Mouse (Mus musculus) midbrain, embryonic 16.5 days (tissue): ENCODE data around the gene Adarb2. TPM values are rescaled to one million over a fixed set of nuclear protein-coding genes. Genes with fewer than 3 reads are reported as not detected.
A peak's percentile ranks its signal among the peaks of the same experiment; 100 is the strongest.

Experiments used
- ATAC-seq: fragments of 200-750 bp; cut with Nextera tagmentation; 2 replicates; pipeline ENCODE4 v1.8.0; 2017; ENCODE audit warnings: moderate TSS enrichment
- H3K27ac ChIP-seq: fragments of 300-500 bp; sonication (generic); 2 replicates; pipeline ENCODE4 v1.5.1; 2014; ENCODE audit warnings: mild to moderate bottlenecking, low read length, mixed read lengths
- H3K27me3 ChIP-seq: fragments of 300-500 bp; sonication (generic); 2 replicates; pipeline ENCODE4 v1.6.1; 2014; ENCODE audit warnings: low read depth, low read length, mixed read lengths; ENCODE audit not compliant: control insufficient read depth, insufficient read depth
- H3K36me3 ChIP-seq: fragments of 300-500 bp; sonication (generic); 2 replicates; pipeline ENCODE4 v1.6.1; 2014; ENCODE audit warnings: mild to moderate bottlenecking, low read length, moderate library complexity, mixed read lengths; ENCODE audit not compliant: control insufficient read depth, insufficient read depth
- H3K4me1 ChIP-seq: fragments of 300-500 bp; sonication (generic); 2 replicates; pipeline ENCODE4 v1.6.1; 2014; ENCODE audit warnings: mild to moderate bottlenecking, low read length, mixed read lengths; ENCODE audit not compliant: control insufficient read depth, insufficient read depth
- H3K4me2 ChIP-seq: fragments of 300-500 bp; sonication (generic); 2 replicates; pipeline ENCODE4 v1.6.1; 2014; ENCODE audit warnings: mild to moderate bottlenecking, low read length, mixed read lengths
- H3K4me3 ChIP-seq: fragments of 300-500 bp; sonication (generic); 2 replicates; pipeline ENCODE4 v1.5.1; 2014; ENCODE audit warnings: low read depth, mild to moderate bottlenecking, low read length, moderate library complexity, mixed read lengths
- H3K9ac ChIP-seq: fragments of 300-500 bp; sonication (generic); 2 replicates; pipeline ENCODE4 v1.6.1; 2014; ENCODE audit warnings: low read depth, low read length, mixed read lengths
- H3K9me3 ChIP-seq: fragments of 300-500 bp; sonication (generic); replicated peaks from 2 replicates; pipeline ENCODE4 v1.6.1; 2014; ENCODE audit warnings: mild to moderate bottlenecking, low read length, mixed read lengths; ENCODE audit not compliant: control insufficient read depth, poor library complexity, severe bottlenecking
- WGBS: fragments of 180-500 bp; shearing (Covaris S2); extraction: QIAGEN DNeasy Blood & Tissue Kit; methylation state at CpG from one replicate; pipeline ENCODE4 v1.1.7; 2014; 5-methylcytosine and 5-hydroxymethylcytosine counted together
- polyA plus RNA-seq: library from polyadenylated mRNA; unstranded; fragments of >200 nt; fragmentation: Nextera tagmentation; extraction: Ambion mirVana; gene quantifications from 2 replicates; pipeline ENCODE4 v1.2.1, GENCODE M21; 2015

Adarb2 gene
- polyA plus RNA-seq, 1 experiment from 2014 or later: 30.2 TPM

DNA sequence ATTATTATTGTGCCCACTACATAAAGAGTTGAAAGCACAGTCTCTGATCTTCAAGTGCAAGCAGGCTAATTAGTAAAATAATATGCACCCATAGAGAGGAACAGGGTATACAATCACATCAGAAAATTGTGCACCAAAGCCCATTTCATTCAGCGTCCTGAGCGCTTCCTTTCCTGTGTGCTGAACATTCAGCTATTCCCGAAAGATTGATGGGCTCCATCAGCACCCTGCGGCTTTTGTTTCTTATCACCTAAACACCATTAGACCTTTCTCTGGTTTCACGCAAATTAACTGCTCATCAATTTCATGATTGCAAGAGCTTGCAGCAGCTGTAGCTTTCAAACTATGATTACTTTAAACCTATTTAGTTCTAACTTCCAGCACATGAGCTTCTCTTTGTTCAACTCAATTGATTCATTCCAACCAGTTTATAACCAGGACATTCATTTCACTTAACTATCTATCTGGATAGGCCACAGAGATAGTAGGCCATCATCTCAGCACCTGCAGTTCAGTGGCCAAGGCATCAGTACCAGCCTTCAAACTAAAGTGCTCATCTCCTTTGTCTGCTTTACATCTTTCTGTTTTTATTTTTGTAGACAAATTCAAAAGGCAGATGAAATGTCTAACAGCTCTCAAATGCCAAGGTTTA, 45.5 kb downstream of the Adarb2 start:
- Histone ChIP-seq H3K9me3 (no peaks in the 10 kb centered on the region), H3K9ac (no peak overlapping the region), H3K27ac (no peak overlapping the region), H3K36me3 (no peaks in the 10 kb centered on the region), H3K4me2 (no peak overlapping the region), H3K4me1 (peaks cover 2% of the 10 kb centered on the region; the same call in 1 of the 2 replicates), H3K4me3 (no peak overlapping the region), H3K27me3 (no peaks in the 10 kb centered on the region)
- ATAC-seq: no peak
- WGBS: 71% methylated on average over 5 of the region's 5 CpGs

DNA sequence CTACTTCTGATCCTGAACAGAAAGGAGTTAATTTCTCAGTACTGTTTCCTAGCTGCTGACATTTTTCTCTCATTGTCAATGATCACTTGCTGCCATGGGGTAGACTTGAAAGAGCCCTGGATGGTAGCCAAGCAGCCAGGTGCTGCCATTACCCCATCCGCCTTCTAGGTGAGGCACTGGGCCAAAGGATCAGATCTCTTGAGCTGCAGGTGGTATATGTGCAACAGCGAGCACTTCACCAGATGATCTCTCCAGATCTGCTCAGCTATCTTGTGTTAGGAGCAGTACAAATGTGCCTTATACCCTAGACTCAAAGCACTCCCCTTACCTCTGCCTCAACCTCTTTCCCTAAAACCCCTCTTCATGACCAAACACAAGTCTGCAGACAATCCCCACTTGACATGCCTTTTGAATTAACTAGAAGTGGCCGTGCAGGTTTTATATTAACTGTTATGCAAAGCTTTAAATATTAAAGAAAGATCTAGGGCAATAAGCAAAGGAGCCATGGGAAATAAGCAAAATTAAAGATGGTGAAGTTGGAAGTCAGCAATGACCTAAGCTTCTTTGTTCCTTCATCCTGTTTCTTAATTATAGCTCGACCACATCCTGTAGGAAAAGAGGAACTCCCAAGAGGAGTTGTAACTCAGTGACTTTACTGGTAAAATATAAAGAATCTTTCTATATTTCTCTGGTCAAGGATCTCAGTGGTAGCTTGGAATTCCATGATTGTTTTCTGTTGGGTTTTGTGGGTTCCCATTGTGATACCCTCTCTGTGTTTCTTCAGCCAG, 69.7 kb downstream of the Adarb2 start:
- ATAC-seq: no peak
- no peak overlapping the region for H3K4me3 ChIP-seq
- no peaks in the 10 kb centered on the region for H3K9me3 ChIP-seq
- WGBS: 72% methylated on average over 4 of the region's 4 CpGs
- H3K27ac ChIP-seq: no peak overlapping the region
- H3K9ac ChIP-seq: no peak overlapping the region
- H3K4me2 ChIP-seq: no peak overlapping the region
- no peaks in the 10 kb centered on the region for H3K36me3 ChIP-seq
- no peaks in the 10 kb centered on the region for H3K4me1 ChIP-seq
- H3K27me3 ChIP-seq: no peaks in the 10 kb centered on the region

DNA sequence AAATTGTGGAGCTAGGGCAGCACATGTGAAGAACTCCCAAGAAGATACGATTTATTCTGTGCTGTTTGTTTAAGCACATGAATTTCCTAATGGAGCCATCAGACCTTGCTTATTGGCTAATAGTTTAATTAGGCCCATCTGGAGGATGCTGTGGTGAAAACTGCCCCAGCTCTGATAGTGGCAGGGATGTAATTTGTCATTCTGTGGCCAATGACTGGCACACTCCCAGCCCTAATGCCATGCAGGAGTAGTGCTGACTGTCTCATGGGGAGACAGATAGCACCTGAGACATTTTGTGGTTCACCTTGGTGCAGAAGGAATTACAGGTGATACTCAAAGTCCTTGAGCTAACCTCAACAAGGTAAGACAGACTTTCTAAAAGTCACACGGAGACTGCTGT, 80.5 kb downstream of the Adarb2 start:
- Histone ChIP-seq H3K9me3 (no peaks in the 10 kb centered on the region), H3K36me3 (no peaks in the 10 kb centered on the region), H3K4me3 (no peak overlapping the region), H3K4me2 (no peak overlapping the region), H3K27me3 (no peaks in the 10 kb centered on the region), H3K27ac (no peak overlapping the region), H3K4me1 (no peaks in the 10 kb centered on the region), H3K9ac (no peak overlapping the region)
- 83% methylated on average over 2 of the region's 2 CpGs for WGBS
- no peak for ATAC-seq

DNA sequence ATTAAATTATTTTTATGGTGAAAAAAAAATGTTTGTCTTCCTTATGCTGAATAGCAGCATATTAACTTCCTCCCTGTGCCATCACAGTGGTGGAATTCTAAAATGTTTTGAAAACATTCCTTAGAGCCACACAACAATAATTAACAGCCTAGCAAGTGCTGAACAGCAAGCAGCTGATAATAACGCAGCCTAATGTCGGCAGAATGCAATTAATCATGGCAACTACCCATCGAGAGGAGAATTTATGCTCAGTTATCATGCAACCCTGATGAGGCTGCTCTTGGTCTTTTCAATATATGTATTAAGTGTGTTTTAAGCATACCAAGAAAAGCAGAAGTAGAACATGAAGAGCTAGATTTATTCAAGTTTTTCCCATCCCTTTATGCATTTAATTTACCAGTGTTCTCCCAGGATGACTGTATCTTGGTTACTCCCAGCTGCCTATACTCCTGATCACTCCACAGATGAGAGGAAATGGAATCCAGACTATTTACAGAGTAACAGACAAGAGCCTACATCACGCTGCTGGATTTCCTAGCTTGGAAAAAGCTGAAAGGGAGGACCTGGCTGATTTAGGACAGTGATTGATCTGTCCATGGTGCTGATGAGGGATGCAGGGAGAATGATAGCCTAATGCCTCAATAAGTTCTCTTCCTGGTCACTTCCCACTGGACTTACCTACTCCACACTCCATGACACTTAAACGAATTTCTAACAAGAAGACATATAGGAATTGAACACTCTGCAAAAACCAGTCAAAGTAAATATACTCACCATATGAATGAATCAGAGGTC, 113.9 kb downstream of the Adarb2 start:
- H3K36me3 ChIP-seq: no peaks in the 10 kb centered on the region
- H3K4me2 ChIP-seq: no peak overlapping the region
- H3K4me3 ChIP-seq: no peak overlapping the region
- no peaks in the 10 kb centered on the region for H3K9me3 ChIP-seq
- no peak overlapping the region for H3K27ac ChIP-seq
- ATAC-seq: no peak
- H3K4me1 ChIP-seq: no peaks in the 10 kb centered on the region
- H3K9ac ChIP-seq: no peak overlapping the region
- no peaks in the 10 kb centered on the region for H3K27me3 ChIP-seq
- WGBS: 59% methylated on average over 5 of the region's 5 CpGs

DNA sequence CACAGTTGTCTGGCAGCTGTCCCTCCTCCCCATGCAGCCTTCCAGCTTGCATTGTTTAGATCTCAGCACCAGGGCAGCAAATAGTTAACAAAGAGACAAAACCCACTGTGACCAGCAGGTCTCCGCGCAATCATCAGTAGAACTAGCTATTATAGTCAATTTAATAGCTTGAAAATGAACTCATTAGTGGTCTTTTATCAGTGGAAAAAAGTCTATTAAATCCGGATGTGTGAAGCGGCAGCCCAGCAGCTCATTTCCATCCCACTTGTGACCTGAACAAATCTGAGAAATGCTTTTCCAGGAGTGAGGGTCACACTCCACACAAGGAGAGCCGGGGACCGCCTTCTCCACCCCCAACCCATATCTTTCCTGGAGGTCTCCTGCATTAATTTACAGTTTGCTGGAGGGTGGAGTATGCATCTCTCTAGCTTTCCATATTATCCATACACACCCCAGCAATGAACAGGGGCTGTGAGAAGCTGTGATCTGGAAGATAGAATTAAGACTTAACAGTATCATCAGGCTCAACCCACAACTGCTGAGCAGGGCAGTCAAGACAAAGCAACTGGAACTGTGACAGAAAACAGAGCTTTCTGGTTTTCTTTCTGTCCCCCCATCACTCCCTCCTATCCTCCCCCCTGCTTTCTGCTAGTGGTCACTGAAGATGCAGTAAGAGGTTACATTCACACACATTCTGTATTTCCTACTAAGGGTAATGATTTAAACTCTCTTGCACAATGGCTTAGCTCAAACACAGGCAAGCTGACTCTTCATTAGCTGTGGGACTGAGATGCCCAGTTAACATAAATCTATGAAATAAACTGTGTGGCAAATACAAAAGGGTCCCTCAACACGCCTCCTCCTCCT, 131.2 kb downstream of the Adarb2 start:
- no peak overlapping the region for H3K4me3 ChIP-seq
- peak overlapping the region; percentile 43; the same call in 1 of the 2 replicates for H3K27ac ChIP-seq
- H3K4me1 ChIP-seq: peaks cover 20% of the 10 kb centered on the region
- H3K9me3 ChIP-seq: no peaks in the 10 kb centered on the region
- WGBS: 11% methylated on average over 7 of the region's 7 CpGs
- no peak overlapping the region for H3K4me2 ChIP-seq
- no peaks in the 10 kb centered on the region for H3K36me3 ChIP-seq
- H3K27me3 ChIP-seq: no peaks in the 10 kb centered on the region
- H3K9ac ChIP-seq: no peak overlapping the region
- peak; percentile 74 for ATAC-seq

DNA sequence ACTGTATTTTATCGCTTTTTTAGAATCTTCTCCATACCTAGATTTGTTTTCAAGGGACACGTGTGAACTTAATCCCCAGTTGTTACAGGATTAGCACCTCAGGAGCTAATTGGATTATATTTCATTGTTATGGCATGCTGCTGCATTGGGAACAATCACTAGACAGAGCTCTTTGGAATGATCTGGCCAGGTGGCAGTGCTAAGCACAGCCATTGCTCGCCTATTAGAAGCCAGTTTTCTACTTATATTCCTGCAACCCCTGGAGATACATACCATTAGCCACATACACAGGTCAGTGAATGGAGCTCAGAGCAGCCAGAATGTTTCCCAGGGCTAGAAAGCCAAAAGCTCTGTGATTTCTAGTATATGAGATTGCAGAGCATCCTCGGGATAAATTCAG, 131.9 kb downstream of the Adarb2 start:
- WGBS: 21% methylated on average over 4 of the region's 4 CpGs
- Histone ChIP-seq H3K4me3 (no peak overlapping the region), H3K36me3 (no peaks in the 10 kb centered on the region), H3K9me3 (no peaks in the 10 kb centered on the region), H3K27me3 (no peaks in the 10 kb centered on the region), H3K4me2 (no peak overlapping the region), H3K27ac (peak overlapping the region; percentile 52; the same call in 1 of the 2 replicates), H3K9ac (no peak overlapping the region), H3K4me1 (peaks cover 20% of the 10 kb centered on the region)
- ATAC-seq: 0 out of 2 replicates have a peak, but pooled peaks have one; percentile 30

DNA sequence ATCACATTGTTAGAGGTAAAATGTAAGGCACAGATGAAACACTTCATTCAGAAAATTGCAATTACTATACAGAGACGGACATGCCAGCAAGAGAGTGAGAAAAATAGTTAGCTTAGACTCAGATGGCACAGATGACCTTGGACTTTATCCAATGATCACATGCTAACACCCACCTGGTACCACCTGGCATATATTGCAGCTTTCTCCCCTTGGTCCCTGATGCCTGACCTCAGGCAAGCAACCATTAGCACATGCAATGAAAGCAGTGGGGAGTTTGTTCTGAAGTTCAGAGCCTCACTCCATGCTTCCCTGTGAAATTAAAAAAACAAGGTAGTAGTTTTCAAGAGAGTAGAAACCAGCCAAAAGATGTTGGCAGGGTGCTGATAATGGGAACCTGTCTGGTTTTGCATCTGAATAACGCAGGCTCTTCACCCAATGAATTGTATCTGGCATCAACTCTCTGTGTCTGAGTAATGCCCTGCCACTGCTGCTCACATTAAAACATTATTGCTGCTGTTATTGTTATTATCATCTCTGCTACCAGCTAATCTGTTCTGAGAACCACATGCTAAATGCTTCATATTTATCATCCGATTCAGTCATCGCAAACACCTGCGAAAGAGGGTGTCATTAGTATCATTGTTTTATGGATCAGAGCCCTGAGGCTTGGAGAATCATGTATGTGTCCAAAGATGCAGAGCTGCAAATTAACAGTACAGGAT, 138.6 kb downstream of the Adarb2 start:
- Histone ChIP-seq H3K27ac (no peak overlapping the region), H3K9ac (no peak overlapping the region), H3K36me3 (no peaks in the 10 kb centered on the region), H3K4me2 (no peak overlapping the region), H3K4me3 (no peak overlapping the region), H3K27me3 (no peaks in the 10 kb centered on the region), H3K9me3 (no peaks in the 10 kb centered on the region), H3K4me1 (no peaks in the 10 kb centered on the region)
- no peak for ATAC-seq
- WGBS: 76% methylated on average over 5 of the region's 5 CpGs

DNA sequence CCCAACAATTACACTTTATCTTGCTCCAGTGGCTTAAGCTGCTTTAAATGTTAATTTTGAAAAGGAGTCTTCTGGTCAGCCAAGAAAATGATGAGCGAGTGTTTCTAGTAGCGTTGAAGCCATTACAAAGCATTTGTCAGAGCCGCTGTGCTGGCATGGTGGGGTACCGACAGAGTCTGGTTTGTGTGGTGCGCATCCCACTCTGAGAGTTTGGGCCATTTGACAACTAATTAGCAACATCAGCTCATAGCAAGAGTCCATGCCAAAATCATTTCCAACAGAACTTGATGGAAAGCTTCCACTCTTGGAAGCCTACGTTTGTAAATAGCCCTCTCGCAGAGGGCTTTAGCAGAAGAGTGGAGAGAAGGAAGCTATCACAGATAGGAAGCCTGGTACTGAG, 144.5 kb downstream of the Adarb2 start:
- Histone ChIP-seq H3K27ac (no peak overlapping the region), H3K4me3 (no peak overlapping the region), H3K36me3 (no peaks in the 10 kb centered on the region), H3K9ac (no peak overlapping the region), H3K4me2 (no peak overlapping the region), H3K27me3 (no peaks in the 10 kb centered on the region), H3K9me3 (no peaks in the 10 kb centered on the region), H3K4me1 (no peaks in the 10 kb centered on the region)
- ATAC-seq: no peak
- WGBS: 81% methylated on average over 7 of the region's 7 CpGs
